Mouse (Mus musculus) CH12.LX (cell line): ENCODE data around the gene Plekhm3. TPM values are rescaled to one million over a fixed set of nuclear protein-coding genes. Genes with fewer than 3 reads are reported as not detected.
A peak's percentile ranks its signal among the peaks of the same experiment; 100 is the strongest.
"Not testable (repeated sequence)": the region's sequence is repeated elsewhere in the genome, so short reads cannot be mapped to it uniquely, and the experiment has no call there.

ENCODE experiments used
- DNase-seq: peaks from one replicate; pipeline ENCODE4 v3.0.0-alpha.2; 2013; ENCODE audit errors: extremely low read depth
- H3K27ac ChIP-seq: 2 replicates; pipeline ENCODE4 v1.5.1; 2012; ENCODE audit warnings: low read depth, mild to moderate bottlenecking, control low read depth, moderate library complexity; ENCODE audit not compliant: insufficient read depth
- H3K27me3 ChIP-seq: replicated peaks from 2 replicates; pipeline ENCODE3; 2012; ENCODE audit warnings: inconsistent platforms
- H3K36me3 ChIP-seq, 2 experiments: replicated peaks in 1 of 2; 2 replicates each; pipeline versions ENCODE3 to v1.6.1; 2012; ENCODE audit warnings: inconsistent platforms in 1 of 2, low read length in 1 of 2, mild to moderate bottlenecking in 1 of 2, mixed read lengths in 1 of 2, moderate library complexity in 1 of 2; ENCODE audit not compliant: control insufficient read depth in 1 of 2, insufficient read depth in 1 of 2
- H3K4me1 ChIP-seq, 2 experiments: 2 replicates each; pipeline ENCODE4 v1.6.1; 2012; ENCODE audit warnings: inconsistent platforms in 1 of 2, moderate library complexity in 1 of 2; ENCODE audit not compliant: insufficient read depth in 2 of 2, control insufficient read depth in 1 of 2
- H3K4me2 ChIP-seq: 2 replicates; pipeline ENCODE4 v1.6.1; 2012; ENCODE audit warnings: low read depth, mild to moderate bottlenecking, control low read depth; ENCODE audit not compliant: poor library complexity, insufficient read depth, severe bottlenecking
- H3K4me3 ChIP-seq, 3 experiments: fragments of 150-350 bp in 1 of 3; sonication (generic) in 1 of 3; replicated peaks in 1 of 3; 2 replicates each; pipeline versions ENCODE3 to v1.5.1; 2011 to 2012; ENCODE audit warnings: low read depth in 2 of 3, low read length in 2 of 3, mild to moderate bottlenecking in 2 of 3, moderate library complexity in 2 of 3, control low read depth in 1 of 3, improper control_type of control experiment in 1 of 3, inconsistent platforms in 1 of 3, mixed read lengths in 1 of 3; ENCODE audit not compliant: poor library complexity in 1 of 3
- H3K79me2 ChIP-seq: replicated peaks from 2 replicates; pipeline ENCODE4 v1.6.1; 2012; ENCODE audit warnings: mild to moderate bottlenecking, moderate library complexity; ENCODE audit not compliant: control insufficient read depth, poor library complexity, insufficient read depth, severe bottlenecking; ENCODE audit errors: extremely low read depth
- H3K9ac ChIP-seq: 2 replicates; pipeline ENCODE4 v1.6.1; 2012; ENCODE audit warnings: low read depth, mild to moderate bottlenecking, control low read depth, moderate library complexity; ENCODE audit not compliant: insufficient read depth
- H3K9me3 ChIP-seq: replicated peaks from 2 replicates; pipeline ENCODE3; 2012; ENCODE audit warnings: low read length, inconsistent platforms, mixed read lengths
- BHLHE40 ChIP-seq: IDR thresholded peaks from 2 replicates; pipeline ENCODE4 v1.6.1; 2011; ENCODE audit warnings: mild to moderate bottlenecking, low read depth, low read length, improper control_type of control experiment
- ELF1 ChIP-seq: IDR thresholded peaks from 2 replicates; pipeline ENCODE4 v1.6.1; 2014; ENCODE audit warnings: low read depth, mild to moderate bottlenecking, inconsistent platforms, low read length, improper control_type of control experiment
- EP300 ChIP-seq: IDR thresholded peaks from 2 replicates; pipeline ENCODE4 v1.6.1; 2011; ENCODE audit warnings: low read length, improper control_type of control experiment
- ETS1 ChIP-seq: conservative IDR thresholded peaks from 2 replicates; pipeline ENCODE4 v1.6.1; 2012; ENCODE audit warnings: low read depth, mild to moderate bottlenecking, inconsistent platforms, low read length, improper control_type of control experiment, moderate library complexity
- JUN ChIP-seq: IDR thresholded peaks from 2 replicates; pipeline ENCODE4 v1.6.1; 2011; ENCODE audit warnings: low read depth, mild to moderate bottlenecking, low read length, improper control_type of control experiment, moderate library complexity; ENCODE audit not compliant: insufficient read depth
- MAFK ChIP-seq: IDR thresholded peaks from 2 replicates; pipeline ENCODE4 v1.6.1; 2011; ENCODE audit warnings: low read length, improper control_type of control experiment; ENCODE audit not compliant: insufficient replicate concordance
- MEF2A ChIP-seq: IDR thresholded peaks from 2 replicates; pipeline ENCODE4 v1.6.1; 2014; ENCODE audit warnings: low read depth, mild to moderate bottlenecking, inconsistent platforms, low read length, improper control_type of control experiment, borderline replicate concordance
- MYC ChIP-seq: IDR thresholded peaks from 2 replicates; pipeline ENCODE4 v1.6.1; 2011; ENCODE audit warnings: low read depth, mild to moderate bottlenecking, improper control_type of control experiment, low read length
- NELFE ChIP-seq: IDR thresholded peaks from 2 replicates; pipeline ENCODE4 v1.6.1; 2011; ENCODE audit warnings: low read depth, low read length, improper control_type of control experiment
- NRF1 ChIP-seq: IDR thresholded peaks from 2 replicates; pipeline ENCODE4 v1.6.1; 2014; ENCODE audit warnings: low read depth, mild to moderate bottlenecking, inconsistent platforms, low read length, improper control_type of control experiment, moderate library complexity
- POLR2A ChIP-seq: IDR thresholded peaks from 2 replicates; pipeline ENCODE4 v1.6.1; 2011; ENCODE audit warnings: low read depth, mild to moderate bottlenecking, improper control_type of control experiment, low read length
- RAD21 ChIP-seq: IDR thresholded peaks from 2 replicates; pipeline ENCODE4 v1.6.1; 2011; ENCODE audit warnings: low read depth, mild to moderate bottlenecking, low read length, improper control_type of control experiment, moderate library complexity
- TCF12 ChIP-seq: IDR thresholded peaks from 2 replicates; pipeline ENCODE4 v1.6.1; 2014; ENCODE audit warnings: low read depth, mild to moderate bottlenecking, inconsistent platforms, low read length, improper control_type of control experiment
- UBTF ChIP-seq: IDR thresholded peaks from 2 replicates; pipeline ENCODE4 v1.6.1; 2012; ENCODE audit warnings: low read depth, mild to moderate bottlenecking, inconsistent platforms, low read length, improper control_type of control experiment, moderate library complexity
- ZKSCAN1 ChIP-seq: IDR thresholded peaks from 2 replicates; pipeline ENCODE4 v1.6.1; 2012; ENCODE audit warnings: low read depth, inconsistent platforms, low read length, improper control_type of control experiment, borderline replicate concordance
- ZMIZ1 ChIP-seq: IDR thresholded peaks from 2 replicates; pipeline ENCODE4 v1.6.1; 2012; ENCODE audit warnings: low read depth, mild to moderate bottlenecking, inconsistent platforms, low read length, improper control_type of control experiment
- ZNF384 ChIP-seq: IDR thresholded peaks from 2 replicates; pipeline ENCODE4 v1.6.1; 2012; ENCODE audit warnings: low read depth, low read length, improper control_type of control experiment, inconsistent platforms
- dilution Hi-C: fragments of 300-500 bp; cut with MboI; formaldehyde crosslinking; loops from 2 replicates; pipeline ENCODE4 v1.14.3; 2020; ENCODE audit warnings: low sequenced_read_pairs; ENCODE audit not compliant: extremely low pct_unique_long_range_greater_than_20kb, extremely low pct_ligation_motif_present
- in situ Hi-C: fragments of 300-500 bp; cut with MboI; formaldehyde crosslinking; loops from 3 replicates; pipeline ENCODE4 v1.14.3; 2019; ENCODE audit warnings: low sequenced_read_pairs, low pct_ligation_motif_present, low pct_unique_long_range_greater_than_20kb, mixed read lengths
- polyA plus RNA-seq: library from polyadenylated mRNA; unstranded; fragments of >175 nt; gene quantifications from 2 replicates; pipeline ENCODE4 v1.2.1, GENCODE M21; 2012; ENCODE audit warnings: low read depth; ENCODE audit not compliant: insufficient read length
- total RNA-seq, 2 experiments: library from RNA; depleted of rRNA; stranded (reverse); fragments of 300-350 nt in 1 of 2; fragments of >200 nt in 1 of 2; gene quantifications; 2 replicates each; pipeline ENCODE4 v1.2.3; 2012 to 2014

The Plekhm3 gene
- total and polyA plus RNA-seq, 3 experiments = 9.9 to 14.1 (median 13.0) TPM

- Histone ChIP-seq H3K4me1 (peaks cover 14 to 27% of the 10 kb centered on the region in 2 experiments), H3K4me3 (no peak overlapping the region), H3K27ac (no peak overlapping the region), H3K4me2 (no peak overlapping the region), H3K9ac (no peak overlapping the region), H3K79me2 (no peaks in the 10 kb centered on the region), H3K9me3 (no peaks in the 10 kb centered on the region), H3K27me3 (no peaks in the 10 kb centered on the region), H3K36me3 (no peaks in the 10 kb centered on the region)
- dilution Hi-C loops (no loop called here), in situ Hi-C loops (no loop called here)
- no peak for DNase-seq
- TF ChIP-seq ELF1 (no peak), UBTF (no peak), ZKSCAN1 (no peak)
Observed at GRCm38 (mm10) chr1:64975346-64975745, 18.7 kb upstream of the Plekhm3 start.

- H3K4me3 ChIP-seq = no peak overlapping the region
- no peaks in the 10 kb centered on the region for H3K9me3 ChIP-seq
- H3K27me3 ChIP-seq = no peaks in the 10 kb centered on the region
- in situ Hi-C loops (no loop called here), dilution Hi-C loops (no loop called here)
- no peak for DNase-seq
- H3K4me1 ChIP-seq = peaks cover 3 to 7% of the 10 kb centered on the region in 2 experiments; a peak in 2 of 4 replicates
- H3K27ac ChIP-seq = no peak overlapping the region
- no peaks in the 10 kb centered on the region for H3K36me3 ChIP-seq
- TF ChIP-seq ELF1 = 0 out of 2 replicates have a peak, but pooled peaks have one; percentile 16
- TF ChIP-seq NRF1 = no peak
- no peak overlapping the region for H3K4me2 ChIP-seq
- no peak overlapping the region for H3K9ac ChIP-seq
- H3K79me2 ChIP-seq = no peaks in the 10 kb centered on the region
Observed at GRCm38 (mm10) chr1:64970685-64971084, 14.1 kb upstream of the Plekhm3 start.

- peak overlapping the region; percentile 67 for H3K27ac ChIP-seq
- no peak for TF ChIP-seq MEF2A
- TF ChIP-seq POLR2A = no peak
- TF ChIP-seq JUN = no peak
- TF ChIP-seq ETS1 = peak; percentile 42; the same call in 1 of the 2 replicates
- no peak; the same call in 1 of the 2 replicates for TF ChIP-seq NELFE
- peak; percentile 56 for TF ChIP-seq BHLHE40
- TF ChIP-seq TCF12 = 0 out of 2 replicates have a peak, but pooled peaks have one; percentile 10
- no peak for TF ChIP-seq MAFK
- TF ChIP-seq ZMIZ1 = no peak
- no peak for TF ChIP-seq RAD21
- peak; percentile 93 for TF ChIP-seq ZNF384
- TF ChIP-seq MYC = no peak
- TF ChIP-seq EP300 = peak; percentile 39; the same call in 1 of the 2 replicates
- no peak for TF ChIP-seq ZKSCAN1
- TF ChIP-seq, all 38 proteins: peak for 5
- Histone ChIP-seq H3K79me2 (peaks cover 6% of the 10 kb centered on the region), H3K9me3 (no peaks in the 10 kb centered on the region), H3K9ac (peak overlapping the region; percentile 89), H3K36me3 (no peaks in the 10 kb centered on the region), H3K4me1 (peaks cover 0 to 11% of the 10 kb centered on the region in 2 experiments; a peak in 1 of 4 replicates), H3K4me3 (peak overlapping the region; percentile 67 to 85 (median 73)), H3K27me3 (no peaks in the 10 kb centered on the region), H3K4me2 (peak overlapping the region; percentile 85)
- in situ Hi-C loops = no loop called here
- dilution Hi-C loops = no loop called here
- peak; percentile 54 for DNase-seq
Observed at GRCm38 (mm10) chr1:64957021-64957489, 431 bp upstream of the Plekhm3 start.

- H3K4me1 ChIP-seq = peaks cover 5 to 22% of the 10 kb centered on the region in 2 experiments
- H3K4me3 ChIP-seq, H3K27ac ChIP-seq, in situ Hi-C loops, H3K27me3 ChIP-seq, H3K36me3 ChIP-seq, H3K9me3 ChIP-seq, DNase-seq, H3K79me2 ChIP-seq, H3K9ac ChIP-seq, H3K4me2 ChIP-seq, dilution Hi-C loops: not testable (repeated sequence)
Observed at GRCm38 (mm10) chr1:64954786-64955185, 1.8 kb downstream of the Plekhm3 start.
